Mouse (Mus musculus) CH12.LX (cell line): Measurements from ENCODE around the gene Bcar1. TPM values are rescaled to one million over a fixed set of nuclear protein-coding genes. Genes with fewer than 3 reads are reported as not detected.

Experiments
- DNase-seq: peaks from one replicate; pipeline ENCODE4 v3.0.0-alpha.2; 2013; ENCODE audit errors: extremely low read depth
- H3K27ac ChIP-seq: 2 replicates; pipeline ENCODE4 v1.5.1; 2012; ENCODE audit warnings: low read depth, mild to moderate bottlenecking, control low read depth, moderate library complexity; ENCODE audit not compliant: insufficient read depth
- H3K27me3 ChIP-seq: replicated peaks from 2 replicates; pipeline ENCODE3; 2012; ENCODE audit warnings: inconsistent platforms
- H3K36me3 ChIP-seq, 2 experiments: replicated peaks in 1 of 2; 2 replicates each; pipeline versions ENCODE3 to v1.6.1; 2012; ENCODE audit warnings: inconsistent platforms in 1 of 2, low read length in 1 of 2, mild to moderate bottlenecking in 1 of 2, mixed read lengths in 1 of 2, moderate library complexity in 1 of 2; ENCODE audit not compliant: control insufficient read depth in 1 of 2, insufficient read depth in 1 of 2
- H3K4me1 ChIP-seq, 2 experiments: 2 replicates each; pipeline ENCODE4 v1.6.1; 2012; ENCODE audit warnings: inconsistent platforms in 1 of 2, moderate library complexity in 1 of 2; ENCODE audit not compliant: insufficient read depth in 2 of 2, control insufficient read depth in 1 of 2
- H3K4me2 ChIP-seq: 2 replicates; pipeline ENCODE4 v1.6.1; 2012; ENCODE audit warnings: low read depth, mild to moderate bottlenecking, control low read depth; ENCODE audit not compliant: poor library complexity, insufficient read depth, severe bottlenecking
- H3K4me3 ChIP-seq, 3 experiments: fragments of 150-350 bp in 1 of 3; sonication (generic) in 1 of 3; replicated peaks in 1 of 3; 2 replicates each; pipeline versions ENCODE3 to v1.5.1; 2011 to 2012; ENCODE audit warnings: low read depth in 2 of 3, low read length in 2 of 3, mild to moderate bottlenecking in 2 of 3, moderate library complexity in 2 of 3, control low read depth in 1 of 3, improper control_type of control experiment in 1 of 3, inconsistent platforms in 1 of 3, mixed read lengths in 1 of 3; ENCODE audit not compliant: poor library complexity in 1 of 3
- H3K79me2 ChIP-seq: replicated peaks from 2 replicates; pipeline ENCODE4 v1.6.1; 2012; ENCODE audit warnings: mild to moderate bottlenecking, moderate library complexity; ENCODE audit not compliant: control insufficient read depth, poor library complexity, insufficient read depth, severe bottlenecking; ENCODE audit errors: extremely low read depth
- H3K9ac ChIP-seq: 2 replicates; pipeline ENCODE4 v1.6.1; 2012; ENCODE audit warnings: low read depth, mild to moderate bottlenecking, control low read depth, moderate library complexity; ENCODE audit not compliant: insufficient read depth
- H3K9me3 ChIP-seq: replicated peaks from 2 replicates; pipeline ENCODE3; 2012; ENCODE audit warnings: low read length, inconsistent platforms, mixed read lengths
- CTCF ChIP-seq, 2 experiments: IDR thresholded peaks in 1 of 2; conservative IDR thresholded peaks in 1 of 2; 2 replicates each; pipeline ENCODE4 v1.5.1; 2011 to 2012; ENCODE audit warnings: low read depth in 2 of 2, low read length in 2 of 2, improper control_type of control experiment in 1 of 2, inconsistent platforms in 1 of 2, mild to moderate bottlenecking in 1 of 2, moderate library complexity in 1 of 2
- ELF1 ChIP-seq: IDR thresholded peaks from 2 replicates; pipeline ENCODE4 v1.6.1; 2014; ENCODE audit warnings: low read depth, mild to moderate bottlenecking, inconsistent platforms, low read length, improper control_type of control experiment
- ETS1 ChIP-seq: conservative IDR thresholded peaks from 2 replicates; pipeline ENCODE4 v1.6.1; 2012; ENCODE audit warnings: low read depth, mild to moderate bottlenecking, inconsistent platforms, low read length, improper control_type of control experiment, moderate library complexity
- MAX ChIP-seq: IDR thresholded peaks from 2 replicates; pipeline ENCODE4 v1.6.1; 2011; ENCODE audit warnings: low read length, improper control_type of control experiment
- MEF2A ChIP-seq: IDR thresholded peaks from 2 replicates; pipeline ENCODE4 v1.6.1; 2014; ENCODE audit warnings: low read depth, mild to moderate bottlenecking, inconsistent platforms, low read length, improper control_type of control experiment, borderline replicate concordance
- MYC ChIP-seq: IDR thresholded peaks from 2 replicates; pipeline ENCODE4 v1.6.1; 2011; ENCODE audit warnings: low read depth, mild to moderate bottlenecking, improper control_type of control experiment, low read length
- NRF1 ChIP-seq: IDR thresholded peaks from 2 replicates; pipeline ENCODE4 v1.6.1; 2014; ENCODE audit warnings: low read depth, mild to moderate bottlenecking, inconsistent platforms, low read length, improper control_type of control experiment, moderate library complexity
- POLR2A ChIP-seq: IDR thresholded peaks from 2 replicates; pipeline ENCODE4 v1.6.1; 2011; ENCODE audit warnings: low read depth, mild to moderate bottlenecking, improper control_type of control experiment, low read length
- POLR2AphosphoS2 ChIP-seq: IDR thresholded peaks from 2 replicates; pipeline ENCODE4 v1.6.1; 2011; ENCODE audit warnings: low read depth, low read length, improper control_type of control experiment
- RAD21 ChIP-seq: IDR thresholded peaks from 2 replicates; pipeline ENCODE4 v1.6.1; 2011; ENCODE audit warnings: low read depth, mild to moderate bottlenecking, low read length, improper control_type of control experiment, moderate library complexity
- SIN3A ChIP-seq: IDR thresholded peaks from 2 replicates; pipeline ENCODE4 v1.6.1; 2012; ENCODE audit warnings: low read length, improper control_type of control experiment, inconsistent platforms
- TCF12 ChIP-seq: IDR thresholded peaks from 2 replicates; pipeline ENCODE4 v1.6.1; 2014; ENCODE audit warnings: low read depth, mild to moderate bottlenecking, inconsistent platforms, low read length, improper control_type of control experiment
- UBTF ChIP-seq: IDR thresholded peaks from 2 replicates; pipeline ENCODE4 v1.6.1; 2012; ENCODE audit warnings: low read depth, mild to moderate bottlenecking, inconsistent platforms, low read length, improper control_type of control experiment, moderate library complexity
- ZMIZ1 ChIP-seq: IDR thresholded peaks from 2 replicates; pipeline ENCODE4 v1.6.1; 2012; ENCODE audit warnings: low read depth, mild to moderate bottlenecking, inconsistent platforms, low read length, improper control_type of control experiment
- ZNF384 ChIP-seq: IDR thresholded peaks from 2 replicates; pipeline ENCODE4 v1.6.1; 2012; ENCODE audit warnings: low read depth, low read length, improper control_type of control experiment, inconsistent platforms
- dilution Hi-C: fragments of 300-500 bp; cut with MboI; formaldehyde crosslinking; loops from 2 replicates; pipeline ENCODE4 v1.14.3; 2020; ENCODE audit warnings: low sequenced_read_pairs; ENCODE audit not compliant: extremely low pct_unique_long_range_greater_than_20kb, extremely low pct_ligation_motif_present
- in situ Hi-C: fragments of 300-500 bp; cut with MboI; formaldehyde crosslinking; loops from 3 replicates; pipeline ENCODE4 v1.14.3; 2019; ENCODE audit warnings: low sequenced_read_pairs, low pct_ligation_motif_present, low pct_unique_long_range_greater_than_20kb, mixed read lengths
- polyA plus RNA-seq: library from polyadenylated mRNA; unstranded; fragments of >175 nt; gene quantifications from 2 replicates; pipeline ENCODE4 v1.2.1, GENCODE M21; 2012; ENCODE audit warnings: low read depth; ENCODE audit not compliant: insufficient read length
- total RNA-seq, 2 experiments: library from RNA; depleted of rRNA; stranded (reverse); fragments of 300-350 nt in 1 of 2; fragments of >200 nt in 1 of 2; gene quantifications; 2 replicates each; pipeline ENCODE4 v1.2.3; 2012 to 2014

Bcar1 gene
- total and polyA plus RNA-seq, 3 experiments: 0.97 to 2.1 (median 1.2) TPM

DNA sequence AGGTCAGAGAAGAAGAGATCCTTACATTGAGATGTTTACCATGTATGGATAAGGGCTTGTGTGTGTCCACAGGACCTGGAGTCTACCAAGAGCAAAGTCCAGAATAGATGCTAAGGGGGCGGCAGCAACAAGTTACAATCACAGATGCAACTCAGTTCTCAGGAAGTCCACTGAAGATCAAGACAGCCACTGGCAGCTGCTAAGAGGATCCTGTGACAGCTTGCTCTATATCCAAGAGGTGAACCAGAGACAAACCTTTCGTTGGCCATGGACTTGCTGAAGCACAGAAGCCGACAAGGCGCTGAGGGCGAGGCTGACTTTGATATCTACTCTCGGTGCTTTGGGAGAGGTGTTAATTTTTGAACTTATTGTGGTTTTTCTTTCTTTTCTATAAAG lies 28.0 kb upstream of the Bcar1 start:
- H3K9me3 ChIP-seq: no peaks in the 10 kb centered on the region
- H3K4me2 ChIP-seq: no peak overlapping the region
- no peak for DNase-seq
- no peak for TF ChIP-seq ZNF384
- no peak for TF ChIP-seq ZMIZ1
- no peak for TF ChIP-seq TCF12
- no peak for TF ChIP-seq POLR2AphosphoS2
- TF ChIP-seq MYC: no peak
- no peak for TF ChIP-seq UBTF
- no peak for TF ChIP-seq SIN3A
- no peak for TF ChIP-seq POLR2A
- TF ChIP-seq RAD21: no peak
- TF ChIP-seq MAX: no peak
- TF ChIP-seq ELF1: no peak
- TF ChIP-seq ETS1: no peak
- TF ChIP-seq NRF1: no peak
- dilution Hi-C loops (no loop called here), in situ Hi-C loops (loop anchor here (10.0 kb wide), 1 partner anchor 53 kb away; no protein-coding TSS in a partner anchor)
- H3K4me3 ChIP-seq: no peak overlapping the region
- no peaks in the 10 kb centered on the region for H3K79me2 ChIP-seq
- peaks cover 38 to 82% of the 10 kb centered on the region in 2 experiments for H3K36me3 ChIP-seq
- no peak overlapping the region for H3K9ac ChIP-seq
- no peaks in the 10 kb centered on the region for H3K27me3 ChIP-seq
- H3K4me1 ChIP-seq: peaks cover 0 to 16% of the 10 kb centered on the region in 2 experiments; a peak in 2 of 4 replicates
- no peak overlapping the region for H3K27ac ChIP-seq

DNA sequence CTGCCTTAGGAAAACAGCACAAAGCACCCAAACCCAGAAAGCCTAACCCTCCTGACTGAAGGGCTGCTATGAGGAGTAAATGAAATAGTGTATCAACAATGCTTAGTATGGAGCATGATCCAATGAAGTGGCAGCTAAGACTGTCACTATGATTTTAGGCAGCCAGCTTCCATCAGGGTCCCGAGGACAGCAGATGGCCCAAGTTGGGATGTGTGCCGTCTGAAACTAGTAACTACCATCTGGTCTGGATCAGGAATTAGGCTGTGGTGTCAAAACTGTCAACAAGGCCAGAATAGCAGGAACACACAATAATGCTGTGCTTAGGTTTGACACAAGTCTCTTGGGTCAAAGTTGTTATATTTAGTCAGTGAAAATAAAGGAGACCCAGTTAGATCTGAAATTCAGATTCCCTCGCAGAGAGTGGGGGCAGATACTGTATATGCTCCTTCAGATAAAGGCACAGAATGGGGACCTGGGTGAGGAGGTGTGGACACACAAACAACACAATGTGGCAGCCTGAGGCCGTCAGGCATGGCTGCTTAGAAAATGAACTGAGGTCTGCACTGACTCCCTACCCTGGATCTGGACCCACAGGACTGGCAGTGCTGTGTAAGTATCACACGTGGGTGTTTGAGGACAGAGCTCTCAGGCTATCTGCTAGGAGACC lies 27.5 kb upstream of the Bcar1 start:
- Histone ChIP-seq H3K4me3 (no peak overlapping the region), H3K27me3 (no peaks in the 10 kb centered on the region), H3K36me3 (peaks cover 39 to 87% of the 10 kb centered on the region in 2 experiments), H3K9ac (no peak overlapping the region), H3K4me1 (peaks cover 0 to 14% of the 10 kb centered on the region in 2 experiments; a peak in 2 of 4 replicates), H3K4me2 (no peak overlapping the region), H3K79me2 (no peaks in the 10 kb centered on the region), H3K9me3 (no peaks in the 10 kb centered on the region), H3K27ac (no peak overlapping the region)
- TF ChIP-seq MYC: no peak
- no peak for TF ChIP-seq SIN3A
- no peak for TF ChIP-seq CTCF (conservative IDR thresholded peaks at IDR 0.05 in 1 of 2, IDR thresholded peaks at IDR 0.05 in 1 of 2; ENCODE audit: low read depth in 2 of 2, low read length in 2 of 2)
- no peak for TF ChIP-seq MEF2A
- in situ Hi-C loops (loop anchor here (10.0 kb wide), 1 partner anchor 54 kb away; no protein-coding TSS in a partner anchor), dilution Hi-C loops (no loop called here)
- no peak for DNase-seq
